Mouse (Mus musculus) C2C12 (cell line): Measurements from ENCODE around the gene A930004D18Rik. TPM values are rescaled to one million over a fixed set of nuclear protein-coding genes. Genes with fewer than 3 reads are reported as not detected.

Source experiments
- H3K27me3 ChIP-seq: one replicate; pipeline ENCODE4 v1.6.1; 2011; ENCODE audit not compliant: control insufficient read depth, insufficient read depth, insufficient read length
- H3K36me3 ChIP-seq: one replicate; pipeline ENCODE4 v1.6.1; 2011; ENCODE audit not compliant: control insufficient read depth, insufficient read depth
- H3K4me3 ChIP-seq: one replicate; pipeline ENCODE4 v1.5.1; 2011; ENCODE audit warnings: mild to moderate bottlenecking, control low read depth; ENCODE audit not compliant: poor library complexity, insufficient read depth, severe bottlenecking
- H3K79me2 ChIP-seq: one replicate; pipeline ENCODE4 v1.6.1; 2011; ENCODE audit not compliant: control insufficient read depth, insufficient read depth
- H3K79me3 ChIP-seq: one replicate; pipeline ENCODE4 v1.6.1; 2011; ENCODE audit warnings: low read depth, control low read depth
- H3ac ChIP-seq: one replicate; pipeline ENCODE3; 2011; ENCODE audit warnings: low read depth; ENCODE audit not compliant: control insufficient read depth, insufficient read length
- CEBPB ChIP-seq: IDR thresholded peaks from one replicate; pipeline ENCODE4 v1.6.1; 2011; ENCODE audit warnings: low read depth, mild to moderate bottlenecking, control low read depth, moderate library complexity
- CTCF ChIP-seq: IDR thresholded peaks from one replicate; pipeline ENCODE4 v1.5.1; 2011; ENCODE audit not compliant: control insufficient read depth, insufficient read depth, insufficient read length
- FOSL1 ChIP-seq: IDR thresholded peaks from one replicate; pipeline ENCODE4 v1.8.0; 2011; ENCODE audit warnings: mild to moderate bottlenecking, low read length; ENCODE audit not compliant: poor library complexity, insufficient read depth, severe bottlenecking
- MAX ChIP-seq: IDR thresholded peaks from one replicate; pipeline ENCODE4 v1.6.1; 2011; ENCODE audit warnings: mild to moderate bottlenecking, control low read depth
- MYOD1 ChIP-seq: IDR thresholded peaks from one replicate; pipeline ENCODE4 v1.6.1; 2011; ENCODE audit warnings: low read depth; ENCODE audit not compliant: control insufficient read depth, insufficient read length
- MYOG ChIP-seq: IDR thresholded peaks from one replicate; pipeline ENCODE4 v1.6.1; 2011; ENCODE audit not compliant: control insufficient read depth, insufficient read length; ENCODE audit errors: extremely low read depth
- USF1 ChIP-seq: IDR thresholded peaks from one replicate; pipeline ENCODE4 v1.6.1; 2011; ENCODE audit warnings: low read depth, mild to moderate bottlenecking, control low read depth, moderate library complexity
- polyA plus RNA-seq: library from polyadenylated mRNA; unstranded; fragments of >200 nt; fragmentation: generic; extraction: Trizol; gene quantifications from one replicate; pipeline ENCODE4 v1.2.1, GENCODE M21; 2012; ENCODE audit warnings: missing spikeins

The A930004D18Rik gene
- polyA plus RNA-seq, 1 experiment = 3.9 TPM

DNA sequence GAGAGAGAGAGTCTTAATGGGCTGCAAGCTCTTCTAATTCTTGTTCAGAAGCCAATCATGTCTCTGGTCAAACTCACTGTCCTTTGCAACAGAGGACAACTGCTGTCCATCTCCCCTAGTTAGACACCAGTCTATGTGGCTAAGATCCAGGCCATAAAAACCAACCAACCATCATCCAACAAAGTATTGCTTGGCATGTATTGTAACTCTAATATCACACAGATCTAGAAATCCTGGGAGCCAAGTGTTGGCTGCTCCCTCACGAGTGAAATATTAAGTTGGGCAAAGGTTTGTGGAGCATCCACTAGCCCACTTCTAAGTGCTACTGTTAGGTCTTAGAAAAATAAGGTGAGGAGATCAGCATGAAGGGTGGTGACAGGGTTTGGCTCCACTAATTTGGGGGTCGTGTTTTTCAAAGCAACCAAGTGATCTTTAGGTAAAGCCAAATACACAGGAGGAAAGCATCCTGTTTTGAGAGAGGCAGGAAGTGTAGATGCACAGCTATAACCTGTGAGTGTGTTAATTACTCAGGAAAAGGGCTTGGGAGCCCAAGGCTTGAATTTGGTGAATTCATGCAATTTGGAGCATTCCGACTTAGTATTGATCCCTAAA lies 710 bp upstream of the A930004D18Rik start:
- Histone ChIP-seq H3K4me3 (no peak overlapping the region), H3K79me2 (no peaks in the 10 kb centered on the region), H3ac (no peak overlapping the region), H3K27me3 (no peaks in the 10 kb centered on the region), H3K36me3 (no peaks in the 10 kb centered on the region), H3K79me3 (no peaks in the 10 kb centered on the region)
- TF ChIP-seq MAX (no peak), USF1 (no peak), MYOD1 (no peak), FOSL1 (no peak), CTCF (no peak), MYOG (no peak), CEBPB (no peak)

DNA sequence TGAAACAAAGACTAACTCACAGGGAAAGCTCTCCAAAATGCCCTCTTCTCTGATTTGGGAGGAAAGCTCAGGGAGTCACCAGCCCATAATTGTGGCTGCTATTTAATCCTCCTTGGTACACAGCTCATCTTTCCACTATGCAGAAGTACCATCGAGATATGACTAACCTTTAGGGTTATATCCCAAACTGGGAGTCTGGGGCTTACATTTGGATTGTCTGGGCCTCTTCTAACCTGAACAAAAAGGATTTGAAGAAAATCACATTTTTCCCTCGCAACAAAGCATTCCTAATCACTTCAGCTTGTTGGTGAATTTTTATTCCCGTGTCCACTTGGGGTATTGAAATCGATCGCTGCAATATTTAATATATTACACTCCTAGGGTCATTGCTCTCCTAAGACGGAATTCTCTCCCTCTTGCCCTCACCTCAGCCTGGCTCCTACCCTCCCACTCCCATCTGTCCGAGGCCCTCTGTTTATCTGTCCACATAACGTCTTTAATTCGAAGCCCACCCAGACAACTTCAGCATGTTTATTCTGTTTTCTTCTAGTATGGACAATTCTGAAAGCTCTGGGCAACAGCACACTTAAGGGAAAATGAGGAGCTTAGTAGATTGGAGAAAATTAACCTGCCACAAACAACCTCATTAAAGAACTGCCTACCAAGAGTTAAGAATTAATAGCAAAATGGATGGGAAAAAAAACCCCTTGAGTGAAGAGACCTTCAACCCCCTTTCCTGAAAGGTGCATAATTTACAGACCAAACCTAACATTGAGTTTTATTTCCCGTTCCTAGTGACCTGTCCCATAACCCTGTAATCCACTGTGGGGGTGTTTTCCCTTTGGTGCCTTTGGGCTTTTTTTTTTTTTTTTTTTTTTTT lies 2.9 kb downstream of the A930004D18Rik start:
- H3K4me3 ChIP-seq = no peak overlapping the region

DNA sequence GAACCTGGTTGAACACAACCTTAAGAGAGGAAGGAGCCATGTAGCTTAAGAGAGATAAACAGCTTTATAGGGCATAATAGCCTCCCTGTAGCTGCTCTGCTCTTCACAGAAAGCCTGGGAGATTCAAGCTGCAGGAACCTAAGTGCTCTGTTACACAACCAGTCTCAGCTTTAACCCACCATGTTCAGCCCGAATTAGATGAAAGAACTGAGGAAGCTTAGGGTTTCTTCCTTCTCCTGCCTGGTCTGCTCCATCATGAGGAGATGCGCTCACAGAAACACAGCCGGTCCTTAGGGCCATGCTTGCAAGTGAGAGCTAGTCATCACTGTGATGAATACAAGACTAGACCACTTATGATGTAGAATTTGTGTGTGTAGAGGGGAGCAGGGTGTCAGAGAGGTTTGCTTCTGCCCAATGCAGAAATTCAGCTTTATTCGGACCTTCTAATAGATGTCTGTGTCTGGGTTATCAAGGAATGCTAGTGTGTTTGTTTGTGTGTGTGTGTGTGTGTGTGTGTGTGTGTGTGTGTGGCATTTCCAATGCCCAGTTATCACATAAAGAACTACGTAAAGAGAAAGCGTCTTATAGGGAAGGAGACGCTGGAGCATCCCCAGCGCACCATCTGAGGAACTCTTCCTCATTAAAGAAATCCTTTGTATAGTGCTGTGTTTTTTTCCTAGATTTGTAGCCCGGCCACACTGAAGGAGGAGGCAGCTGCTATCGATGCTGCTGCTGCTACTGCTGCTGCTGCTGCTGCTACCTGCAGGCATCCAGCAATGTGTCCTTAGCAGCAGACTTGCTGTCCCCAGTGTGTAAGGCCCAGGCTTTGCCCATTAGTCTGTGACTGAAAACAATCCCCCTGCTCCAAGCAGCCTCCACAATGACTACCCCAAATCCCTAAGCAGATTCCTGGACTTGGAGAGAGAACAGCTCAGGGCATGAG lies 4.1 kb downstream of the A930004D18Rik start:
- Histone ChIP-seq H3K4me3 (no peak overlapping the region), H3K27me3 (no peaks in the 10 kb centered on the region), H3K79me2 (no peaks in the 10 kb centered on the region), H3K79me3 (no peaks in the 10 kb centered on the region), H3ac (no peak overlapping the region), H3K36me3 (no peaks in the 10 kb centered on the region)
- TF ChIP-seq USF1 (no peak), MAX (no peak), CTCF (no peak), FOSL1 (no peak), CEBPB (no peak), MYOD1 (no peak), MYOG (no peak)

More for the DNA sequence above, 2.9 kb downstream of the A930004D18Rik start:
- no peak overlapping the region for H3ac ChIP-seq
- TF ChIP-seq USF1 (no peak), MYOD1 (no peak), CTCF (no peak), MAX (no peak), MYOG (no peak), FOSL1 (no peak), CEBPB (no peak)
- H3K27me3 ChIP-seq = no peaks in the 10 kb centered on the region
- no peaks in the 10 kb centered on the region for H3K36me3 ChIP-seq
- H3K79me3 ChIP-seq = no peaks in the 10 kb centered on the region
- H3K79me2 ChIP-seq = no peaks in the 10 kb centered on the region

- Histone ChIP-seq H3K79me2 (peaks cover 7% of the 10 kb centered on the region), H3K4me3 (no peak overlapping the region), H3ac (no peak overlapping the region), H3K79me3 (no peaks in the 10 kb centered on the region), H3K27me3 (no peaks in the 10 kb centered on the region), H3K36me3 (no peaks in the 10 kb centered on the region)
- TF ChIP-seq MYOG (no peak), USF1 (no peak), CTCF (no peak)
Observed at GRCm38 (mm10) chr2:18032538-18032895, 5.0 kb downstream of the A930004D18Rik start.

DNA sequence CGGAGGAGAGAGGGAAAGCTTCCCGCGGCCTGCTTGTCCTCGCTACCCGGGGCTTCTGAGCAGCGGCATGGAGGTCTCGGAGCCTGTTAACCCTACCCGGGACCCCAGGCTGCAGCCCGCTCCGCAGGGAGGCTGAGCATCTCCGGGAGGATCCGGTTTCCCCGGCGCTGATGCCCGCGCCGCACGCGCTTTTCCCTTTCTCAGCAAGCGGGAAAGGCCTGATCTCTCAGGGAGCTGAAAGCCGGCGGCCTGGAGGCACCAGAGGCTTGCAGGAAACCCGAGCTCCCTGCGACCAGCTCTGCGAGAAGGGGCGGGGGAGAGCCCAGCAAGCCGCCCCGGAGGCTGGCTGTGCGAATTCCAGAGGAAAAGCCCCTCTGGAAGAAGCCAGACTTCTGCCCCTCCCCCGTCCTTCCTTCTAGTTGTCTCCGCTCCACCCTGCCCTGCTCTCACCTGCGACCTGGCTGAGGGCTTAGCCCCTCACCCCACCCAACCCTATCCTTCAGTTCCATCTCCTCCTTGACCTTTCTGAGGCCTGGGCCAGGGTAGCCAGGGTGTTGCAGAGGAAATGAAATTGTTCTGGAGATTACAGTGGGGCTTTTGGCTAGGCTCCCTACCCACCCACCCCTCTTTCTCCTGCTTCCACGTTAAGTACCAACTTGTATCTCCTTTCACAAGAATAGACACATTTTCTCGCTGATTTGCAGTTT lies 5.6 kb downstream of the A930004D18Rik start:
- Histone ChIP-seq H3K79me2 (peaks cover 7% of the 10 kb centered on the region), H3K4me3 (no peak overlapping the region), H3K36me3 (no peaks in the 10 kb centered on the region), H3ac (no peak overlapping the region), H3K27me3 (no peaks in the 10 kb centered on the region), H3K79me3 (no peaks in the 10 kb centered on the region)
- no peak for TF ChIP-seq MAX
- TF ChIP-seq CEBPB = no peak
- TF ChIP-seq MYOG = no peak
- TF ChIP-seq CTCF = no peak
- no peak for TF ChIP-seq MYOD1
- no peak for TF ChIP-seq USF1
- no peak for TF ChIP-seq FOSL1
